Mouse (Mus musculus): Measurements from ENCODE around the gene Ptov1. TPM values are rescaled to one million over a fixed set of nuclear protein-coding genes. Genes with fewer than 3 reads are reported as not detected.

Gene Ptov1
- polyA plus RNA-seq, 1 experiment from 2014 or later = 54.1 TPM

- Histone ChIP-seq H3K27me3 (no peaks in the 10 kb centered on the region), H3K4me3 (replicated peaks) (peak overlapping the region; percentile 90), H3K27ac (replicated peaks) (peak overlapping the region; percentile 78), H3K36me3 (replicated peaks) (peaks cover 20% of the 10 kb centered on the region; the same call in 1 of the 2 replicates), H3K4me1 (replicated peaks) (peaks cover 83% of the 10 kb centered on the region), H3K9me3 (replicated peaks) (no peaks in the 10 kb centered on the region), H3K9ac (peak overlapping the region; percentile 37; the same call in 1 of the 2 replicates), H3K4me2 (peak overlapping the region; percentile 92)
- ATAC-seq (ENCODE audit: insufficient read depth) = no peak
- WGBS (ENCODE audit: insufficient replicate concordance) = 33% methylated on average over 5 of the region's 5 CpGs
Measured at GRCm38 (mm10) chr7:44819863-44820262, 49.7 kb downstream of the Ptov1 start.

DNA sequence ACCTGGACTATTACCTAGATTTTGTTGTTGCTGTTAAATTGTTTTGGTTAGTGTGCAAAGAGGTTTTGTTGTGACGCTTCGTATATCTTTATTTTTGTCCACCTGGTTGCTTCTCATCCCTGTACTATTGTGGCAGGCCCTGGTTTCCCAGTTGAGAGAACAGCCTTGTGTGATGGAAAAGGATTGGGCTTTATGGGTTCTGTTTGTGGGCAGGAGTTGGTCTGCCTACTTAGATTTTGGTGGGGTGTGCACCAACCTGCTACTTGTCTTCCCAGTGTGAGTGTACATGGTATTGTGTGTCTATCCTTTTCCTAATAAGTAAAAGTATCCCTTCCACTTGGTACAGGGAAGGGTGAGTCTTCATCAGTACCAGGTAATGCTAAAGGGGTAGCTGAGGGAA is 50.2 kb downstream of the Ptov1 start:
- Histone ChIP-seq H3K9me3 (replicated peaks) (no peaks in the 10 kb centered on the region), H3K4me3 (replicated peaks) (peak overlapping the region; percentile 90), H3K4me1 (replicated peaks) (peaks cover 83% of the 10 kb centered on the region), H3K27ac (replicated peaks) (peak overlapping the region; percentile 78), H3K9ac (peak overlapping the region; percentile 37), H3K27me3 (no peaks in the 10 kb centered on the region), H3K36me3 (replicated peaks) (peaks cover 25% of the 10 kb centered on the region; the same call in 1 of the 2 replicates), H3K4me2 (peak overlapping the region; percentile 92)
- 83% methylated on average over 2 of the region's 2 CpGs for WGBS (ENCODE audit: insufficient replicate concordance)
- no peak for ATAC-seq (ENCODE audit: insufficient read depth)

GRCm38 (mm10) chr7:44818751-44819235 is 50.8 kb downstream of the Ptov1 start:
- no peaks in the 10 kb centered on the region for H3K9me3 ChIP-seq (replicated peaks)
- H3K36me3 ChIP-seq (replicated peaks) = peaks cover 28% of the 10 kb centered on the region
- H3K4me2 ChIP-seq = peak overlapping the region; percentile 92
- H3K9ac ChIP-seq = peak overlapping the region; percentile 37
- peak overlapping the region; percentile 78 for H3K27ac ChIP-seq (replicated peaks)
- peak overlapping the region; percentile 90 for H3K4me3 ChIP-seq (replicated peaks)
- WGBS (ENCODE audit: insufficient replicate concordance) = 41% methylated on average over 6 of the region's 6 CpGs
- H3K4me1 ChIP-seq (replicated peaks) = peaks cover 77% of the 10 kb centered on the region
- no peak for ATAC-seq (ENCODE audit: insufficient read depth)
- no peaks in the 10 kb centered on the region for H3K27me3 ChIP-seq

DNA sequence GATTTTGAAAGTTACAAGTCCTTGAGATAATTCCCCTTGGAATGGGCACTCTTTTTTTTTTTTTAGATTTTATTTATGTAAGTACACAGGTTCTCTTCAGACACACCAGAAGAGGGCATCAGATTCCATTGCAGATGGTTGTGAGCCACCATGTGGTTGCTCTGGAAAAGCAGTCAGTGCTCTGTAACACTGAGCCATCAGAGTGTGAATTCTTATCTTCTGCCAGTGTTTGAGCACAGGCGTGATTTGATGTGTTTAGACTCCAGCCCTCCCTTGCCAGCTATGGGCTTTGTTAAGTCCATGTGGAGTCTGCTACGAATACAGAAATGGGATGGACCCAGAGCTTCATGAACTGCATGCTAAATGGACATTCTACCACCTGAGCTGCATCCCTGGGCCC is 51.4 kb downstream of the Ptov1 start:
- peaks cover 22% of the 10 kb centered on the region for H3K36me3 ChIP-seq (replicated peaks)
- no peaks in the 10 kb centered on the region for H3K27me3 ChIP-seq
- 20% methylated on average over 2 of the region's 2 CpGs for WGBS (ENCODE audit: insufficient replicate concordance)
- peaks cover 71% of the 10 kb centered on the region for H3K4me1 ChIP-seq (replicated peaks)
- peak overlapping the region; percentile 93; the same call in 1 of the 2 replicates for H3K9ac ChIP-seq
- H3K4me3 ChIP-seq (replicated peaks) = peak overlapping the region; percentile 90
- H3K27ac ChIP-seq (replicated peaks) = peak overlapping the region; percentile 96
- peak overlapping the region; percentile 92 for H3K4me2 ChIP-seq
- no peaks in the 10 kb centered on the region for H3K9me3 ChIP-seq (replicated peaks)
- ATAC-seq (ENCODE audit: insufficient read depth) = no peak

- no peak for ATAC-seq (ENCODE audit: insufficient read depth)
- peak overlapping the region; percentile 96 for H3K27ac ChIP-seq (replicated peaks)
- peak overlapping the region; percentile 93 for H3K9ac ChIP-seq
- peaks cover 17% of the 10 kb centered on the region for H3K36me3 ChIP-seq (replicated peaks)
- peak overlapping the region; percentile 90 for H3K4me3 ChIP-seq (replicated peaks)
- no peaks in the 10 kb centered on the region for H3K27me3 ChIP-seq
- WGBS (ENCODE audit: insufficient replicate concordance) = 21% methylated on average over 3 of the region's 3 CpGs
- peaks cover 66% of the 10 kb centered on the region for H3K4me1 ChIP-seq (replicated peaks)
- peak overlapping the region; percentile 92 for H3K4me2 ChIP-seq
- no peaks in the 10 kb centered on the region for H3K9me3 ChIP-seq (replicated peaks)
Measured at GRCm38 (mm10) chr7:44817441-44817840, 52.1 kb downstream of the Ptov1 start.

GRCm38 (mm10) chr7:44816470-44817021 is 53.0 kb downstream of the Ptov1 start, which contains the start of gene Atf5:
Gene Atf5 (minus strand): TSS chr7:44816658.
- Histone ChIP-seq H3K4me2 (peak within 1 kb of the TSS; percentile 92), H3K27me3 (no peaks in the 10 kb centered on the region), H3K9ac (peak within 1 kb of the TSS; percentile 93), H3K4me1 (replicated peaks) (peaks cover 62% of the 10 kb centered on the region), H3K9me3 (replicated peaks) (no peaks in the 10 kb centered on the region), H3K4me3 (replicated peaks) (peak within 1 kb of the TSS; percentile 90), H3K27ac (replicated peaks) (peak within 1 kb of the TSS; percentile 96), H3K36me3 (replicated peaks) (peaks cover 17% of the 10 kb centered on the region)
- under 1% methylated on average over 57 of the region's 57 CpGs for WGBS (ENCODE audit: insufficient replicate concordance)
- peak; percentile 27 for ATAC-seq (ENCODE audit: insufficient read depth)

DNA sequence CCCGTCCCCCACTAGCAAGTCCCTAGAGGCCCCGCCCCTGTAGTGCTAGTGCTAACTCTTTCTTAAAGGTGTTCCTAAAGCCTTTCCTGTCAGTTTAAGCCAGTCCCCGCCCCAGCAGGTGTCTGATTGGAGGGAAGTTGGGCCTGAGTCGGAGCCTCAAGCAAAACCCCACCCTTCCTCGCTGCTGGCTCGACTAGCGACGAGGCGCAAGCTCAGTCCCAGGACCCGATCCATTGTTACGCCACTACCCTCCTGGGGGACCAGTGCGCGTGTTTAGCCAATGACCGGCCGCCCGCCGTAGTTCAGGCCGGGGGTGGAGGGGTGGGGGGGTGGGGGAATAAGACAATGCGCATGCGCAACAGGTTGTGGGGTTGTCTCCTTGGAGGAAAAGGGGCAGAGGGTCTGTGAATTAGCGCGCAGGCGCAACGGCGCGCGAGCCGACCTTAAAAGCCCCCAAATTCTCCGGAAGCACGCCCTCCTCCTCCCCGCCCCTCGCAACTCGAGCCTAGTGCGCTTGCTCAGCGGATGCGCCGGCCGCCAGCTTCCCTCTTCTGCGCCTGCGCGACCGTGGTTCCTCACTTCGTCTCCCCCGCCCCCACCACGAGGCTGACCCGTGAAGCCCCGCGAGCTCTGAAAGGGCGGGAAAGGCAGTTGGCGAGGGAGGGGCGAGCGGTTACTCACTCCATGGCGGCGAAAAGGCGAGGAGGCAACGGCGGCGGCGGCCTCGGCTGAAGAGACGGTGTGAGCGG is 53.7 kb downstream of the Ptov1 start, which contains the start of the genes Nup62 and Il4i1:
Nup62 (plus strand) TSS at position 368 of the 749 bp plus-strand sequence.
Il4i1 (plus strand) TSS at position 667 of the 749 bp plus-strand sequence.
- H3K9ac ChIP-seq = peak within 1 kb of the TSS; percentile 93
- ATAC-seq (ENCODE audit: insufficient read depth) = peak; percentile 89
- no peaks in the 10 kb centered on the region for H3K9me3 ChIP-seq (replicated peaks)
- peak within 1 kb of the TSS; percentile 92 for H3K4me2 ChIP-seq
- peak within 1 kb of the TSS; percentile 90 for H3K4me3 ChIP-seq (replicated peaks)
- 1% methylated on average over 62 of the region's 62 CpGs for WGBS (ENCODE audit: insufficient replicate concordance)
- peaks cover 55% of the 10 kb centered on the region for H3K4me1 ChIP-seq (replicated peaks)
- H3K27me3 ChIP-seq = no peaks in the 10 kb centered on the region
- peak within 1 kb of the TSS; percentile 96 for H3K27ac ChIP-seq (replicated peaks)
- peaks cover 17% of the 10 kb centered on the region for H3K36me3 ChIP-seq (replicated peaks)

DNA sequence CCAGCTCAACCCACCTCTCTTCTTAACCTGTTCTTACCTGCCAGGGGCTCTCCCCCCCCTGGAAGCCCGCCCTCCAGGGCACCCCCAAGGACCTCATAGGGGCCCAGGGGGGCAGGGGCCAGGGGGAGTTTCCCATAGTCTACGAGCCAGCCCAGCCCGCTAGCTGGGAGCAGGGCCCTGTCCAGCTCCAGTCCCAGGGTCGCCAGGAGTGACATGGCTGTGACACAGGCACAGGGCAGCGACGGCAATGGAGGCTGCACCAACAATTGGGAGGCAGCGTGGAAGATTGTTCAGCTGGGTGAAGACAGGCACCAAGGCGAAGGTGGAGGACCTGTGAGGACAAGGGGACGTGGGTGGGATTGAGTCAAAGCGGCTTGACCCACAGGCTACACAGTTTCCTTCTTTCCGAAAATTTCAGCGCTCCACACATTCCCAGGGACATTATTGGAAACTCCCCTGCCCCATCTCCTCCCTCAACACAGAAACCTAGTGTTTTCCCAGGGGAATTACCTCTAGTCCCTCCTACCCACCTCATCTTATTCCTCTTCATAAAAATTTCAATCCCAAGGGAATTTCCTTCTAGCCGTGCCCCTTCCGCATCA is 54.5 kb downstream of the Ptov1 start:
- peak overlapping the region; percentile 96 for H3K27ac ChIP-seq (replicated peaks)
- peak overlapping the region; percentile 93 for H3K9ac ChIP-seq
- peak overlapping the region; percentile 90 for H3K4me3 ChIP-seq (replicated peaks)
- H3K36me3 ChIP-seq (replicated peaks) = peaks cover 17% of the 10 kb centered on the region
- H3K9me3 ChIP-seq (replicated peaks) = no peaks in the 10 kb centered on the region
- H3K4me2 ChIP-seq = peak overlapping the region; percentile 92
- peaks cover 47% of the 10 kb centered on the region for H3K4me1 ChIP-seq (replicated peaks)
- WGBS (ENCODE audit: insufficient replicate concordance) = 44% methylated on average over 14 of the region's 14 CpGs
- H3K27me3 ChIP-seq = no peaks in the 10 kb centered on the region
- ATAC-seq (ENCODE audit: insufficient read depth) = no peak

DNA sequence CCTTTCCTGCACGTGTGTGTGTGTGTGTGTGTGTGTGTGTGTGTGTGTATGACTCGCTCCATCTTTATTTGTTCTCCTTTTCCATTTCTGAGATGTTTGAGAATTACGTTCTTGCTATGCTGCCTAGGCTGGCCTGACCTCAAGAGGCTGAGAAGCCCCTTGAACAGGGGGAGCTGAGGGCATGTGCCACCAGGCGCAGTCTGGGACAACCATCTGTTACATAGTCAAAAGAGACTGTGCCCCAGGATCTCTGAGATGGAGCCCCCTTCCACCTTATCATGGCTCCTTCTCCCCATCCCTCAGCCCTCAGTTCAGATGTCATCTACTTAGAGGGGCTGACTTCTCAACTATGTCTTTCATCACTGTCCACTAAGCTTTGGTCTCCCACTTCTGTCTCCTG is 55.2 kb downstream of the Ptov1 start:
- Histone ChIP-seq H3K27me3 (no peaks in the 10 kb centered on the region), H3K9ac (no peak overlapping the region), H3K4me1 (replicated peaks) (peaks cover 41% of the 10 kb centered on the region), H3K27ac (replicated peaks) (peak overlapping the region; percentile 96; the same call in 1 of the 2 replicates), H3K9me3 (replicated peaks) (no peaks in the 10 kb centered on the region), H3K4me2 (peak overlapping the region; percentile 92), H3K4me3 (replicated peaks) (peak overlapping the region; percentile 90), H3K36me3 (replicated peaks) (peaks cover 17% of the 10 kb centered on the region)
- ATAC-seq (ENCODE audit: insufficient read depth) = no peak
- WGBS (ENCODE audit: insufficient replicate concordance) = 63% methylated on average over 4 of the region's 4 CpGs

DNA sequence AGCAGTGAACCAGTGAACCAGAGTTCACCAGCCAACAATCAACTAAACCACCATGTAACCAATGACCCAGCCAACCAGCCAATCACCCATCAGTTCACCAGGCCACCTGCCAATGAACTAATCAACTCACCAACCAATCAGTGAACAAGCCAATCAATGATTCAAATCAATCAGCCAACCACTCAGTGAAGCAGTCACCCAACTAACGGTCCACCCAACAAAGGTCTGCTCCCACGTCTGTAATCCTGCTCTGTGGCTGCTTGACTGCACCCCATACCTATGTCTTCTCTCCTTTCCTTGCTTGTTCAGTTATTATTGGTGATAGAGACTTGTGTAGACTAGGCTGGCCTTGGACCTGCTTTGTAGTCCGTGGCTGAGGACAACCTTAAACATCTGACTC is 55.6 kb downstream of the Ptov1 start:
- peaks cover 16% of the 10 kb centered on the region for H3K36me3 ChIP-seq (replicated peaks)
- H3K4me1 ChIP-seq (replicated peaks) = peaks cover 36% of the 10 kb centered on the region
- H3K9me3 ChIP-seq (replicated peaks) = no peaks in the 10 kb centered on the region
- H3K4me3 ChIP-seq (replicated peaks) = no peak overlapping the region; the same call in 1 of the 2 replicates
- ATAC-seq (ENCODE audit: insufficient read depth) = no peak
- WGBS (ENCODE audit: insufficient replicate concordance) = 72% methylated on average over 3 of the region's 3 CpGs
- no peaks in the 10 kb centered on the region for H3K27me3 ChIP-seq
- H3K27ac ChIP-seq (replicated peaks) = no peak overlapping the region
- H3K4me2 ChIP-seq = peak overlapping the region; percentile 92
- no peak overlapping the region for H3K9ac ChIP-seq
